In genomic region chr4:108826643-108827042, GRCm38 (mm10) we compare ENCODE assay signal across 35 mouse cellular contexts. TPM values are rescaled to one million over a fixed set of nuclear protein-coding genes. Genes with fewer than 3 reads are reported as not detected.
"Had no signal": no experiment of that assay in that cellular context is flagged by ENCODE, and none has a peak within 500 bp of the region (broad histone marks: within the 10 kb centered on the region; RNA-seq: fewer than 3 reads in every experiment).

No protein-coding gene starts in this region.

- H3K27me3 ChIP-seq: limb, embryonic 12.5 days; limb, embryonic 13.5 days; limb, embryonic 15.5 days; liver, embryonic 12.5 days; liver, embryonic 13.5 days; liver, embryonic 15.5 days; lung, embryonic 15.5 days; megakaryocyte, embryonic 14.5 days; midbrain, embryonic 12.5 days; midbrain, embryonic 13.5 days; midbrain, embryonic 15.5 days; neural tube, embryonic 12.5 days; neural tube, embryonic 13.5 days had no signal

- DNase-seq: left cerebral cortex, postnatal 4 days; liver; liver, embryonic 13.5 days; liver, postnatal 0 days; lung, adult 18-20 months; lung, adult 2 months; lung, embryonic 14.5 days; lung, postnatal 10 days; lung, postnatal 14 days; lung, postnatal 36 days; lung, postnatal 4 days; midbrain, embryonic 14.5 days had no signal

- H3K9me3 ChIP-seq: limb, embryonic 10.5 days; limb, embryonic 12.5 days; limb, embryonic 13.5 days; limb, embryonic 15.5 days; liver, embryonic 12.5 days; liver, embryonic 13.5 days; liver, embryonic 15.5 days; lung, embryonic 15.5 days; megakaryocyte, embryonic 14.5 days; midbrain, embryonic 10.5 days; midbrain, embryonic 12.5 days; midbrain, embryonic 13.5 days; midbrain, embryonic 15.5 days; neural tube, embryonic 12.5 days; neural tube, embryonic 13.5 days had no signal

- ATAC-seq: liver, embryonic 12.5 days; liver, postnatal 0 days; midbrain, embryonic 13.5 days; midbrain, embryonic 15.5 days; midbrain, embryonic 16.5 days had no signal

- H3K27ac ChIP-seq: limb, embryonic 10.5 days; limb, embryonic 12.5 days; limb, embryonic 13.5 days; limb, embryonic 15.5 days; liver, embryonic 12.5 days; liver, embryonic 13.5 days; liver, embryonic 14.5 days; liver, embryonic 15.5 days; lung, embryonic 15.5 days; macrophage; midbrain, embryonic 10.5 days; midbrain, embryonic 12.5 days; midbrain, embryonic 13.5 days; midbrain, embryonic 15.5 days; neural tube, embryonic 12.5 days; neural tube, embryonic 13.5 days had no signal

- H3K4me3 ChIP-seq: limb, embryonic 10.5 days; limb, embryonic 12.5 days; limb, embryonic 13.5 days; limb, embryonic 15.5 days; liver, embryonic 12.5 days; liver, embryonic 13.5 days; liver, embryonic 15.5 days; lung, embryonic 15.5 days; megakaryocyte, embryonic 14.5 days; midbrain, embryonic 10.5 days; midbrain, embryonic 12.5 days; midbrain, embryonic 13.5 days; midbrain, embryonic 15.5 days; myocyte; neural tube, embryonic 12.5 days; neural tube, embryonic 13.5 days had no signal

- H3K9ac ChIP-seq: limb, embryonic 12.5 days; limb, embryonic 13.5 days; limb, embryonic 15.5 days; liver, embryonic 12.5 days; liver, embryonic 13.5 days; liver, embryonic 14.5 days; liver, embryonic 15.5 days; liver, postnatal 0 days; lung, embryonic 14.5 days; lung, embryonic 15.5 days; midbrain, embryonic 12.5 days; midbrain, embryonic 13.5 days; midbrain, embryonic 15.5 days; neural tube, embryonic 12.5 days; neural tube, embryonic 13.5 days had no signal

- H3K4me2 ChIP-seq: limb, embryonic 12.5 days; limb, embryonic 13.5 days; limb, embryonic 15.5 days; liver, embryonic 11.5 days; liver, embryonic 12.5 days; liver, embryonic 13.5 days; liver, embryonic 15.5 days; lung, embryonic 14.5 days; lung, embryonic 15.5 days; midbrain, embryonic 11.5 days; midbrain, embryonic 12.5 days; midbrain, embryonic 13.5 days; midbrain, embryonic 15.5 days; neural tube, embryonic 12.5 days; neural tube, embryonic 13.5 days had no signal

RNA-seq across cellular contexts. Expression of gene A730015C16Rik, which starts 21.8 kb away (rescaled TPM):
- total RNA-seq: left cerebral cortex, postnatal 25 days; left cerebral cortex, postnatal 4 days; monocyte, adult 5-6 weeks had no signal
- polyA plus RNA-seq: macrophage had no signal

RNA-seq across cellular contexts. Expression of gene Zfyve9, which starts 46.0 kb away (rescaled TPM):
- total RNA-seq: megakaryocyte-erythroid progenitor cell, adult 5-6 weeks had no signal
